Mouse (Mus musculus): ENCODE measurements around the gene Mettl15.
"Not testable (repeated sequence)": the region's sequence is repeated elsewhere in the genome, so short reads cannot be mapped to it uniquely, and the experiment has no call there.

Mettl15 gene

DNA sequence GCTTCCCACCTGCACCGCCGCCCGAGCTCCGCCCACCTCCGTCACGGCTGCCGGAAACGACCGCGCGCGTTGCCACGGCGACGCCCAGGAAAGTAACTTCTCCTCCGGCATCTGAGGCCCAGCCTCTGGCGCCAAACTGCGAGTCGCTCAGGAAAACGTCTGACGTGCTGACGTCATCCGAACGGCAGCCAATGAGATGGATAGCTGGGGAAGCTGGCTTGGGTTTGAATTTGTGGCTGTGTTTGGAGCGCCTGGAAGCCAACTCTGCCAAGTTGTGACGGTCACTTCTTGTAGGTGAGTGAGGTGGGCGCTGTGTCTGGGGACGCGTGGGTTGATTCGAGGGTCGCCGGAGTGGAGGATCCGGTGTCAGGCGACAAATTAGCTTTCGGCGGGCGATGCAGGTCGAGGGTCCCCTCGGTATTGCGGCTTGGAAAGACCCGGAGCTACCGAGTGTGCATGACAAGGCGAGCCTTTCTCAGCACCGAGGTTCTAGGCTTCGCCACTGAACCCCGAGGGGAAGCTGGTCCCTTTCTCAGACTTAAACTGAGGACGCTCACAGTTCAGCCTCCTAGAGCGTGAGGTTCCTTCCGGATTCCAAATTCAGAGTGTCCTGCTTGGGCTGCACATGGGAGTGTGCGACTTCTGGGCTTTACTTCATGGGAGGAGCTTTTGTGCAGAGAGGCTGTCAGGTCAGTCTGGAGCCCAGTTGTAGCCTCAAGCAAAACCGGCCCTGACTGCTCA is at the start of gene Mettl15, which contains the start of gene Kif18a:
TSS of gene Mettl15 (minus strand) at position 149 of the 741 bp plus-strand sequence.
TSS of gene Kif18a (plus strand) at position 139 of the 741 bp plus-strand sequence.
- DNase-seq (ENCODE audit: low spot score): peak; percentile 97

DNA sequence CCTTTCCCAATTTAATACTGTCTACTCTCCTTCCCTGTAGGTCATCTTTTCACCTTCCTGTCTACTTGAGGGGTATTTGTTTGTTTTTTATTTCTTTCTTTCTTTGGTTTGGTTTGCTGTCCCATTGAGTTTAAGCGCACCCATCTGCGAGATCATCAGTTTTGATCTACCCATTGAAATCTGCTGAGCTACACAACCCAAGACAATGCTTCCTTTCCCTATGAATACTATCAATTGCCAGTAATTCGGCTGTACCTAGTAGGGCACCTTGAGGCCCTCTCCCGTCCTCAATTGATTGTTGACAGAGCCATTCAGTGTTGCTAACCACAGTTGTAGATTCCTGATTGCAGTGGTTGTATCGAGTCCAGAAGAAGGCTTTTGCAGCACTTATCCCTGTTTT is 30.8 kb upstream of the Mettl15 start:
- no peak for DNase-seq (ENCODE audit: low spot score)

DNA sequence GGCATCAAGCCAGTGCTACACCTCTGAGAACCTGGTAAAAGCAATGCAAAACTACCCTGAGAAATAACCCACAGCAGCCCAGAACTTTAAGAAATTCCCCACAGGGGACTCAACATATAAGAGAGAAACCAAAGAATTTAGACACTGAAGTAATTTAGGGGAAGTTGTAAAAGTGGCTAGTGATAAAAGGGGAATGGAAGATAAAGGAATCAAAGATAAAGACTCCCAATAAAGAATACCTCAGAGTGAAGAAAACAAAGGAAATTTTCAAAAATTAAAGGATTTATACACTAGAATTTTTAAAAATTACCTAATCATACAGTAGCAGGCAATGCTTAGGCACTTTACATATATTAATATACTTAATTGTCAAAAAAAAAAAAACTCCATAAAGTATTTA is 23.1 kb upstream of the Mettl15 start:
- no peak for DNase-seq (ENCODE audit: low spot score)

DNA sequence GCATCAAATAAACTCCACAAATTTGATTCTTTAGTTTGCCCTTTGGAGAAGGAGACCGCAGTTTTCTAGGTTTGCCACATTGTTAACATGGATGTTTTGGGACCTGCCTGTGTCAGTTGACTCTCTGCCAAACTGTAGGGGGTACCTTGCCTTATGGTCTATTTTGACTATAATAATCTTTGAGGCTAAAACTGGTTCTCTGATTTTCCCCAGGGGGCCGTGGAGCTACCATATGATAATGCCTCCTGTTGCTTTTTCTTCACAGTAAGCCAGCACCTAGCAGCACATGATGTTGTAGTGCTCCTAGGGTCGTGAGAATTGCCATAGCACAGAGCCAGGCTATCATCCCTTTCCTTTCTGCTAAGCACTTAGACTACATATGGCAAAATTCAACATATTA is 21.7 kb upstream of the Mettl15 start:
- DNase-seq (ENCODE audit: low spot score): no peak

DNA sequence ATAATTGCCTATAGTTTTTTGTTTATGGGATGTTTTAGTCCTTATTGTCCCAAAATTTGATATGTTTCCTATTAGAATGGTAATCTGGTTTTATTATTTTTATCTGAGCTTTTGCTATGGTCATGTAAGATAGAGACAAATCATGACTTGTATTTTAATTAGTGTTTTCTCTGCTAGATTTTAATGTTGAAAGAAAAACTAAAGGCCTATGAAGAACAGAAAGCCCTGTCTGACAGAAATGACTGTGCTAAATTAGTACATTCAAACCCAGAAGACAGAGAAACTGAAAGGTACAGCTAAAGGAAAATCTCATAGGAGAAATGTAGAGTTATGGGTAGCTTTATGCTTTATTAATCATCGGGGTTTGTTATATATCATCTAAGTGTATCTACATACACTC is 17.6 kb upstream of the Mettl15 start:
- DNase-seq (ENCODE audit: low spot score): no peak

DNA sequence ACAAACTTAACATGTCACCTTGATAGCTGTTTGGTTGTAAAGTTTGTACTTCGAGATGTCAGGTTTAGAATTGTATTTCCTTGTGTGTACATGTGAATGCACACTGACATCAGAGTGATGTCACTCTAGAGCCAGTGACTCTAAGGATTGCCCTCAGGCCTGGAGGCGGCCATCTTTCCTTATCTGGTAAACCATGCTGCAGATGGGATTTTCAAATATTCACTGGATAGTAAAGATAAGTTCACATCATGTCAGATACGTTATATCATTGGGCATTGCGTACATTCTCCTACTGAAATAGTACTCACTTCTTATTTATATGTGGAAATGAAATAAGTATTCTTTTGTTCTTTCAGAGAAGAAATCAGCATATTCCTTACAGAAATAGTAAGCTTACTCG is 15.7 kb upstream of the Mettl15 start:
- DNase-seq (ENCODE audit: low spot score): no peak

DNA sequence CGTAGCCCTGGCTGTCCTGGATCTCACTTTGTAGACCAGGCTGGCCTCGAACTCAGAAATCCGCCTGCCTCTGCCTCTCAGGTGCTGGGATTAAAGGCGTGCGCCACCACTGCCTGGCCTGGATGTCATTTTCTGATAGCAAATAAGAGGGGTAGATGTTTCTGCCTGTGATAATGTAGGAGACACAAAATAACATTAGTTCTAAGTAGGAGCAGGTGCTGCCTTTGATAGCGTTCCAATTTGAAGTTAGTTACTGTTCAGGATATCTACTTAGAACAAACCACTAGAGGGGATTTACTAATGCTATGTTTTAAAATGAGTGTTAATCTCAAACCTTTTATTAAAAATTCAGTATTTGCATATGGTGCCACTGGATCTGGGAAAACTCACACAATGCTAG is 8.8 kb upstream of the Mettl15 start:
- DNase-seq (ENCODE audit: low spot score): no peak

DNA sequence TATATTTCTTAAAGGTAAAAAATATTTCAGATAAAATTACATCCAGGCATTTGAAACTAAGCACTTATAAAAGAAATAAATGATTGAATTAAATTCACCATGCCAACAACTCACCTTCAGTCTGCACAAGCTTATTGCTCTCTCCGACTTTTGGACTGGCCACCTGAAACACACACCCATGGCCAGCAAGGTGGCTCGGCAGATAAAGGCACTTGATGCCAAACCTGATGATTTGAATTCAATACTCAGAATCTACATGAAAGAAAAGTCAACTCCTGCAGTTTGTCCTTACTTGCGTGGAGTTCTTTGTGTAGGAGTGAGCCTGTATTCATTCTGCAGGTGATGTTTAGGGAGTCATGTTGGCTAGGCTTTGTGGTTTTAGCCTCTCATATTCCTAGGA is 3.6 kb upstream of the Mettl15 start:
- DNase-seq (ENCODE audit: low spot score): no peak

- DNase-seq (ENCODE audit: low spot score): no peak
Observed at GRCm38 (mm10) chr2:109281341-109281690, 768 bp upstream of the Mettl15 start.

DNA sequence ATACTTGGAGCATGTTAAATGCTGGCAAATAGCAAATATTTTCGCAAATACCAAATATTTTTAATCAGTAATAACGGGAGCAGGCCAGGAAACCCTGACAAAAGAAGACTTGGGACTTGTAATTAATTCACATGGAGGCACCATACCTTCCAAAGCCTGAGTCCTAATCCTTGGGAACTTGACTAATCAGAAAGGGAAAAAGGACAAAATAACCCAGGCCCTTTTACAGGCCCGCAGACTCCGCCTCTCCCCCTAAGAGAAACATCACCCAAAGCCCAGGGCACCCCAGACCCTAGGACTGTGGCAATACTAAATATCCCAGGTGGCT is 312 bp downstream of the Mettl15 start:
- DNase-seq (ENCODE audit: low spot score): no peak

- DNase-seq (ENCODE audit: low spot score): peak; percentile 76
Observed at GRCm38 (mm10) chr2:109278036-109278435, 2.5 kb downstream of the Mettl15 start.

DNA sequence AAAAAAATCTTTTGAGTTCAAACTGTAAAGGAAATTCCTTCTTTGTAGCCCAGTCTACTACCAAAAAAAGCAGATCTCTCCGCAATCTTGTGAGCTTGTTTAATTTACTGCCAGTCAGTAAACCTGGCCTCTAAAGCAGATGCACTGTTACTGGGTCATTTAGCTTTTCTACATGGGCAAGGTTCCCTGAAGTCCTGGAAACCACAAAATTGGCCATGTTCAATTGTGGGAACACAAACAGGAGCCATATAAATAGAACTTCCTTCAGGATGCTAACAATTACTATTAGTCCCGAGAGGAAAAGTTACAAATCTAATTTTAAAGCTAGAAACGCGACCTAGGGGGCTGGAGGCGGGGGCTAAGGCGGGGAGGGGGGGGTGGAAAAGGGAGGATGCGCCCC is 3.0 kb downstream of the Mettl15 start:
- peak; percentile 28 for DNase-seq (ENCODE audit: low spot score)

DNA sequence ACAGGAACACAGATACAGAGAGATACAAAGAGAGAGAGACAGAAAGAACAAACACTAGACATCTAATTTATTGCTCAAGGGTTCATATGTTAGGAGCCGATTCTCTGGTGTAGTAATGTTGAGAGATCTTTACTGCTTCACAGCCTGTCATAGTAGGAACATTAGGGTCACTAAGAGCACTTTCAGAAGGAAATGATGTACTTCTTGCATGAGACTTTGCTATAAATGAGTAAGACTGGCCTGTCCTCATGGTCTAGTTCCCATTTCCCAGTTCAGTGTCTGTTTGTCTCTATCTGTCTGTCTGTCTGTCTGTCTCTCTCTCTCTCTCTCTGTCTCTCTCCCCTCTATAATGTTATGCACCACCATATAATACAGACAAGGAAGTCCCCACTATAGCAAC is 7.5 kb downstream of the Mettl15 start:
- DNase-seq (ENCODE audit: low spot score): no peak

GRCm38 (mm10) chr2:109262779-109263178 is 17.8 kb downstream of the Mettl15 start:
- no peak for DNase-seq (ENCODE audit: low spot score)

GRCm38 (mm10) chr2:109241947-109242346 is 38.6 kb downstream of the Mettl15 start:
- DNase-seq (ENCODE audit: low spot score): no peak

- no peak for DNase-seq (ENCODE audit: low spot score)
Observed at GRCm38 (mm10) chr2:109235741-109236140, 44.8 kb downstream of the Mettl15 start.

- DNase-seq (ENCODE audit: low spot score): no peak
Observed at GRCm38 (mm10) chr2:109233876-109234275, 46.7 kb downstream of the Mettl15 start.

DNA sequence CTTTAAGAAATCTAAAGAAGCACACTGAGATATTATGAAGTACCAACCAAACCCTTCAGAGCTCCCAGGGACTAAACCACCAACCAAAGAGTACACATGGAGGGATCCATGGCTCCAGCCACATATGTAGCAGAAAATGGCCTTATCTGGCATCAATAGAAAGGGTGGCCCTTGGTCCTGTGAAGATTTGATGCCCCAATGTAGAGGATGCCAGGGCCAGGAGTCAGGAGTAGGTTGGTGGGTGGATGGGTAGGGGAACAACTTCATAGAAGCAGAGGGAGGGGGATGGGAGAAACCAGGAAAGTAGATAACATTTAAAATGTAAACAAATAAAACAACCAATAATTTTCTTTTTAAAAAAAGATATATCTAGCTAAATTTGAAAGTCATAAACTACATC is 50.1 kb downstream of the Mettl15 start:
- DNase-seq (ENCODE audit: low spot score): no peak

- no peak for DNase-seq (ENCODE audit: low spot score)
Observed at GRCm38 (mm10) chr2:109227196-109227595, 53.4 kb downstream of the Mettl15 start.

GRCm38 (mm10) chr2:109221470-109221869 is 59.1 kb downstream of the Mettl15 start:
- no peak for DNase-seq (ENCODE audit: low spot score)

DNA sequence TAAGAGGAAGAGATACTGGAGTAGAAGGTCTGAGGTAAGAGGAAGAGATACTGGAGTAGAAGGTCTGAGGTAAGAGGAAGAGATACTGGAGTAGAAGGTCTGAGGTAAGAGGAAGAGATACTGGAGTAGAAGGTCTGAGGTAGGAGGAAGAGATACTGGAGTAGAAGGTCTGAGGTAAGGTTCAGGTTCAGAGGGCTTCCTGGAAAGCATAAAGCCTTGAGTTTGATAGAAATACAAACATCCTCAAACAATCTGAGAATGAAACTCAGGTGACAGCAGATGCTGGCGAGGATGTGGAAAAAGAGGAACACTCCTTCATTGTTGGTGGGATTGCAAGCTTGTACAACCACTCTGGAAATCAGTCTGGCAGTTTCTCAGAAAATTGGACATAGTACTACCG is 63.9 kb downstream of the Mettl15 start:
- not testable (repeated sequence) for DNase-seq (ENCODE audit: low spot score)

DNA sequence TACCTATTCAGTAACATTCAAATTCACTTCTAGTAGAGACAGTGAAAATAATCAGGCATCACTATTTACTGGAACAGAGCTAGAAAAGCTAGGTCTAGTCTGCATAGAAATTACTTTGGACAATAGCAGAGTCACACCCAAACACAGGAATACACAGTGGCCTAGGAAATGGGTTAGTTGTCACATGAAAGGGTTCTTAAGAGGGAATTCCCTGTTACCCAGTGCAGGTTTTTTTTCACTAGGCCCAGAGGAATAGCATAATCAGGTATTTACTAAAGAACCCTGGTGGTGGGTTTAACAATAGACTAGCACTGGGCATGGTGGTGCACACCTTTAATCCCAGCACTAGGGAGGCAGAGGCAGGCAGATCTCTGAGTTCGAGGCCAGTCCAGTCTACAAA is 69.9 kb downstream of the Mettl15 start:
- not testable (repeated sequence) for DNase-seq (ENCODE audit: low spot score)

- DNase-seq (ENCODE audit: low spot score): no peak
Observed at GRCm38 (mm10) chr2:109208032-109208431, 72.5 kb downstream of the Mettl15 start.

GRCm38 (mm10) chr2:109182993-109183392 is 97.6 kb downstream of the Mettl15 start:
- no peak for DNase-seq (ENCODE audit: low spot score)

All from embryo, embryonic 10.5 days (tissue).